Mouse (Mus musculus) ES-E14 (cell line): ENCODE measurements around the gene Ppp1r13b. TPM values are rescaled to one million over a fixed set of nuclear protein-coding genes. Genes with fewer than 3 reads are reported as not detected.

Experiments
- DNase-seq: peaks from one replicate; pipeline ENCODE4 v3.0.0-alpha.2; 2013; ENCODE audit warnings: low read depth, low spot score
- H3K27ac ChIP-seq: 2 replicates; pipeline ENCODE4 v1.5.1; 2012; ENCODE audit warnings: low read depth, mild to moderate bottlenecking, low read length, moderate library complexity, mixed read lengths; ENCODE audit not compliant: poor library complexity, insufficient read depth, severe bottlenecking
- H3K36me3 ChIP-seq: 2 replicates; pipeline ENCODE4 v1.6.1; 2012; ENCODE audit warnings: mild to moderate bottlenecking, low read length, moderate library complexity, mixed read lengths; ENCODE audit not compliant: control insufficient read depth, poor library complexity, insufficient read depth, severe bottlenecking
- H3K4me1 ChIP-seq, 2 experiments: fragments of 150-350 bp in 1 of 2; sonication (generic) in 1 of 2; 2 replicates each; pipeline ENCODE4 v1.6.1; 2012; ENCODE audit warnings: low read length in 2 of 2, mild to moderate bottlenecking in 1 of 2, mixed read lengths in 1 of 2; ENCODE audit not compliant: control insufficient read depth in 2 of 2, insufficient read depth in 2 of 2, poor library complexity in 1 of 2
- H3K4me3 ChIP-seq, 2 experiments: fragments of 150-350 bp in 1 of 2; sonication (generic) in 1 of 2; 2 replicates each; pipeline ENCODE4 v1.5.1; 2012; ENCODE audit warnings: low read length in 2 of 2, low read depth in 1 of 2, mild to moderate bottlenecking in 1 of 2, mixed read lengths in 1 of 2; ENCODE audit not compliant: insufficient read depth in 1 of 2, poor library complexity in 1 of 2, severe bottlenecking in 1 of 2
- H3K9ac ChIP-seq: 2 replicates; pipeline ENCODE4 v1.6.1; 2012; ENCODE audit warnings: low read depth, mild to moderate bottlenecking, low read length, mixed read lengths; ENCODE audit not compliant: poor library complexity, insufficient read depth, severe bottlenecking
- H3K9me3 ChIP-seq: fragments of 150-350 bp; sonication (generic); 2 replicates; pipeline ENCODE4 v1.6.1; 2012; ENCODE audit warnings: low read depth, mild to moderate bottlenecking, low read length; ENCODE audit not compliant: control insufficient read depth, insufficient read depth
- CHD2 ChIP-seq: IDR thresholded peaks from 2 replicates; pipeline ENCODE4 v1.6.1; 2014; ENCODE audit warnings: mild to moderate bottlenecking, low read depth, low read length, inconsistent platforms
- HCFC1 ChIP-seq: IDR thresholded peaks from 2 replicates; pipeline ENCODE4 v1.6.1; 2012; ENCODE audit warnings: low read length, inconsistent platforms, borderline replicate concordance; ENCODE audit not compliant: insufficient read depth
- MAFK ChIP-seq: IDR thresholded peaks from 2 replicates; pipeline ENCODE4 v1.6.1; 2014; ENCODE audit warnings: mild to moderate bottlenecking, low read depth, low read length, inconsistent platforms; ENCODE audit not compliant: insufficient read depth
- ZC3H11A ChIP-seq: IDR thresholded peaks from 2 replicates; pipeline ENCODE4 v1.6.1; 2012; ENCODE audit warnings: low read depth, mild to moderate bottlenecking, inconsistent platforms, low read length, borderline replicate concordance
- ZNF384 ChIP-seq: IDR thresholded peaks from 2 replicates; pipeline ENCODE4 v1.6.1; 2012; ENCODE audit warnings: low read depth, low read length, inconsistent platforms
- in situ Hi-C, 2 experiments: fragments of 600-800 bp; cut with MboI; formaldehyde crosslinking; loops; one replicate each; pipeline ENCODE4 v1.15.1; 2025; ENCODE audit warnings: low sequenced_read_pairs in 2 of 2, inconsistent platforms in 1 of 2; ENCODE audit not compliant: unreplicated experiment in 2 of 2
- total RNA-seq: library from RNA; depleted of rRNA; stranded (reverse); fragments of 300-350 nt; gene quantifications from 2 replicates; pipeline ENCODE4 v1.2.3, GENCODE M21; 2012; rRNA removed

Ppp1r13b gene
- total RNA-seq, 1 experiment: 4.4 TPM

- no peak overlapping the region for H3K27ac ChIP-seq
- peaks cover 0 to 22% of the 10 kb centered on the region in 2 experiments; a peak in 3 of 4 replicates for H3K4me1 ChIP-seq
- peaks cover 48% of the 10 kb centered on the region for H3K36me3 ChIP-seq
- in situ Hi-C loops: no loop called here
- no peak overlapping the region for H3K4me3 ChIP-seq
- H3K9ac ChIP-seq: no peak overlapping the region
- DNase-seq: no peak
- H3K9me3 ChIP-seq: no peaks in the 10 kb centered on the region
- no peak for TF ChIP-seq ZC3H11A
- TF ChIP-seq MAFK: no peak
- TF ChIP-seq ZNF384: no peak
- no peak for TF ChIP-seq HCFC1
- no peak for TF ChIP-seq CHD2
Observed at GRCm38 (mm10) chr12:111790631-111791030, 117.3 kb downstream of the Ppp1r13b start.

DNA sequence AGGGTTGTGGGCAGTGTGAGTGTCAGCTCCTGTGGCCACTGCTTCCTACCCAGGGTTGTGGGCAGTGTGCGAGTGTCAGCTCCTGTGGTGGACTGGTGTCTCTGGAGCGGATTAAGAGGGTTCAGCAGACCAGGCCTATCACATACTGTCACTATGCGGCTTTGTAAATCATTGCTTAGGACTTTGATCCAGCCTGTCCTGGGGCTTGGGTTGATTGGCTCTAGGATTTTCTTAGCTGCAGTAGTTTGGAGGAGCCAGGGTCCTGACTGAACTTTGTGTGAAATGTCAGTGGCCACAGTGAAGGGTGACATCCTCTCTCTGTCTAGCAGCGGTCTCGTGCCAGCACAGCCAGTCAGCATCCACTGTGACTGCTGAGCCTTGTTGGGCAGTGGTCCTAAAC is 117.8 kb downstream of the Ppp1r13b start:
- Histone ChIP-seq H3K4me1 (peaks cover 0 to 25% of the 10 kb centered on the region in 2 experiments; a peak in 3 of 4 replicates), H3K4me3 (no peak overlapping the region), H3K9me3 (no peaks in the 10 kb centered on the region), H3K9ac (no peak overlapping the region), H3K36me3 (peaks cover 51% of the 10 kb centered on the region), H3K27ac (no peak overlapping the region)
- DNase-seq: no peak
- in situ Hi-C loops: no loop called here
- TF ChIP-seq ZNF384 (no peak), CHD2 (no peak), HCFC1 (no peak), MAFK (no peak), ZC3H11A (no peak)

GRCm38 (mm10) chr12:111787015-111787414 is 120.9 kb downstream of the Ppp1r13b start:
- in situ Hi-C loops: no loop called here
- no peak overlapping the region for H3K9ac ChIP-seq
- H3K4me3 ChIP-seq: no peak overlapping the region
- no peak overlapping the region for H3K27ac ChIP-seq
- peaks cover 60% of the 10 kb centered on the region for H3K36me3 ChIP-seq
- H3K9me3 ChIP-seq: no peaks in the 10 kb centered on the region
- peaks cover 0 to 20% of the 10 kb centered on the region in 2 experiments; a peak in 2 of 4 replicates for H3K4me1 ChIP-seq
- no peak for DNase-seq
- TF ChIP-seq ZNF384 (no peak), HCFC1 (no peak), ZC3H11A (no peak), MAFK (no peak), CHD2 (no peak)

DNA sequence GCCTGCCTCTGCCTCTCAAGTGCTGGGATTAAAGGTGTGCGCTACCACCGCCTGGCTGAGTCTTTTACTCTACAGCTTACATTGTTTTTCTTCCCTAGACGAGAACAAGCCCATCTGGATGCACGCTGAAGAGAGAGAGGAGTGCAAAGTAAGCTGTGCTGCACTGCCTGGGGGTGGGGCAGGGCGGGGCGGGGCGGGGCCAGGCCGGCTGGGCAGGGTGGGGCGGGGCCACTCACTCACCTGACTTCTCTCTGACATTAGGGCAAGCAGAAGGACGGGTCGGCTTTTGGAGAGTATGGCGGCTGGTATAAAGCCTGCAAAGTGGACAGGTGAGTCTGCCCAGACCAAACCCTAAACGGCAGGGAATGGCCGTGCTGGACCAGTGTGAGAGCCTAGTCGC is 122.7 kb downstream of the Ppp1r13b start:
- peaks cover 0 to 20% of the 10 kb centered on the region in 2 experiments; a peak in 2 of 4 replicates for H3K4me1 ChIP-seq
- H3K27ac ChIP-seq: no peak overlapping the region
- peaks cover 57% of the 10 kb centered on the region for H3K36me3 ChIP-seq
- H3K4me3 ChIP-seq: no peak overlapping the region
- in situ Hi-C loops: no loop called here
- H3K9me3 ChIP-seq: no peaks in the 10 kb centered on the region
- DNase-seq: no peak
- no peak for TF ChIP-seq ZC3H11A
- TF ChIP-seq CHD2: no peak
- TF ChIP-seq MAFK: no peak
- TF ChIP-seq HCFC1: no peak
- no peak for TF ChIP-seq ZNF384
- H3K9ac ChIP-seq: no peak overlapping the region

- peaks cover 0 to 3% of the 10 kb centered on the region in 2 experiments; a peak in 1 of 4 replicates for H3K4me1 ChIP-seq
- no peak for DNase-seq
- H3K9ac ChIP-seq: no peak overlapping the region
- peaks cover 46% of the 10 kb centered on the region; the same call in 1 of the 2 replicates for H3K36me3 ChIP-seq
- no peak overlapping the region for H3K4me3 ChIP-seq
- in situ Hi-C loops: no loop called here
- no peak overlapping the region for H3K27ac ChIP-seq
- no peak for TF ChIP-seq MAFK
- peak; percentile 13; the same call in 1 of the 2 replicates for TF ChIP-seq ZC3H11A
- no peaks in the 10 kb centered on the region for H3K9me3 ChIP-seq
Observed at GRCm38 (mm10) chr12:111779544-111779943, 128.4 kb downstream of the Ppp1r13b start.

Other genes with a start within 250 kb of the Ppp1r13b start
- 333 and 353 TPM in 2 replicates for gene Ckb, start 235.8 kb downstream of the Ppp1r13b start, total RNA-seq
- 32.6 and 33.7 TPM in 2 replicates for gene Trmt61a, start 230.0 kb downstream of the Ppp1r13b start, total RNA-seq
- 9.7 and 14.8 TPM in 2 replicates for gene Bag5, start 194.9 kb downstream of the Ppp1r13b start, total RNA-seq
- gene Apopt1, start 194.8 kb downstream of the Ppp1r13b start, total RNA-seq: 14.4 and 15.2 TPM in 2 replicates
- gene Klc1, start 149.3 kb downstream of the Ppp1r13b start, total RNA-seq: 47.2 and 47.9 TPM in 2 replicates
- 19.8 and 21.8 TPM in 2 replicates for gene Xrcc3, start 94.2 kb downstream of the Ppp1r13b start, total RNA-seq
- gene Zfyve21, start 93.9 kb downstream of the Ppp1r13b start, total RNA-seq: 27.0 and 33.5 TPM in 2 replicates
- gene Atp5mpl, start 58.9 kb upstream of the Ppp1r13b start, total RNA-seq: 180 and 297 TPM in 2 replicates
- gene Tdrd9, start 63.4 kb upstream of the Ppp1r13b start, total RNA-seq: 0.58 and 0.67 TPM in 2 replicates
- gene Rd3l, start 73.2 kb upstream of the Ppp1r13b start, total RNA-seq: not detected in 2 replicates
- gene Aspg, start 198.6 kb upstream of the Ppp1r13b start, total RNA-seq: 12.8 and 36.3 TPM in 2 replicates
- 6.1 and 6.4 TPM in 2 replicates for gene Kif26a, start 238.1 kb upstream of the Ppp1r13b start, total RNA-seq